Mouse (Mus musculus) heart, postnatal 14 days (tissue): Measurements from ENCODE around the gene BC034090. TPM values are rescaled to one million over a fixed set of nuclear protein-coding genes. Genes with fewer than 3 reads are reported as not detected.
"Not testable (repeated sequence)": the region's sequence is repeated elsewhere in the genome, so short reads cannot be mapped to it uniquely, and the experiment has no call there.

Experiments
- DNase-seq, 2 experiments: peaks; one replicate each; pipeline ENCODE4 v3.0.0; 2021 to 2022
- intact Hi-C: fragments of 180-260 bp; cut with DNase I; formaldehyde crosslinking; loops from one replicate; pipeline ENCODE4 v1.15.1; 2025
- total RNA-seq, 2 experiments: library from RNA; stranded (reverse); gene quantifications; 2 replicates each; pipeline ENCODE4 v1.2.3; 2021

Gene BC034090
- total RNA-seq, 2 experiments from 2014 or later: 35.9 to 41.2 TPM

GRCm38 (mm10) chr1:155202472-155202871, 41.8 kb downstream of the BC034090 start:
- intact Hi-C loops: no loop called here
- no peak for DNase-seq

GRCm38 (mm10) chr1:155201914-155202313, 42.3 kb downstream of the BC034090 start:
- intact Hi-C loops: no loop called here
- no peak for DNase-seq

GRCm38 (mm10) chr1:155201373-155201879, 42.8 kb downstream of the BC034090 start:
- no peak for DNase-seq
- intact Hi-C loops: no loop called here

- intact Hi-C loops: no loop called here
Observed at GRCm38 (mm10) chr1:155200967-155201366, 43.3 kb downstream of the BC034090 start.

GRCm38 (mm10) chr1:155199522-155199921, 44.7 kb downstream of the BC034090 start:
- intact Hi-C loops: no loop called here
- DNase-seq: no peak

More at GRCm38 (mm10) chr1:155200967-155201366, 43.3 kb downstream of the BC034090 start:
- DNase-seq: no peak

- intact Hi-C loops: no loop called here
- no peak for DNase-seq
Observed at GRCm38 (mm10) chr1:155196691-155197090, 47.6 kb downstream of the BC034090 start.

GRCm38 (mm10) chr1:155192805-155193368, 51.4 kb downstream of the BC034090 start:
- no peak for DNase-seq
- intact Hi-C loops: no loop called here

GRCm38 (mm10) chr1:155191671-155192070, 52.6 kb downstream of the BC034090 start:
- intact Hi-C loops: no loop called here
- peak; percentile 34 to 39 for DNase-seq

- intact Hi-C loops: no loop called here
- DNase-seq: no peak
Observed at GRCm38 (mm10) chr1:155191219-155191618, 53.0 kb downstream of the BC034090 start.

GRCm38 (mm10) chr1:155188656-155189055, 55.6 kb downstream of the BC034090 start:
- no peak for DNase-seq
- intact Hi-C loops: no loop called here

- no peak for DNase-seq
- intact Hi-C loops: no loop called here
Observed at GRCm38 (mm10) chr1:155184191-155184590, 60.1 kb downstream of the BC034090 start.

- intact Hi-C loops: no loop called here
- no peak for DNase-seq
Observed at GRCm38 (mm10) chr1:155178192-155178924, 65.9 kb downstream of the BC034090 start.

GRCm38 (mm10) chr1:155174424-155174823, 69.8 kb downstream of the BC034090 start:
- no peak for DNase-seq
- intact Hi-C loops: no loop called here

- intact Hi-C loops, DNase-seq: not testable (repeated sequence)
Observed at GRCm38 (mm10) chr1:155173644-155174016, 70.6 kb downstream of the BC034090 start.

- DNase-seq: no peak
- intact Hi-C loops: no loop called here
Observed at GRCm38 (mm10) chr1:155172895-155173643, 71.2 kb downstream of the BC034090 start.

- no peak for DNase-seq
Observed at GRCm38 (mm10) chr1:155169935-155170334, 74.3 kb downstream of the BC034090 start.

GRCm38 (mm10) chr1:155167453-155167852, 76.8 kb downstream of the BC034090 start:
- intact Hi-C loops: no loop called here
- no peak for DNase-seq

More at GRCm38 (mm10) chr1:155169935-155170334, 74.3 kb downstream of the BC034090 start:
- intact Hi-C loops: no loop called here
